Mouse (Mus musculus) CH12.LX (cell line): ENCODE measurements at regions not wholly inside any gene's neighbourhood (a gene's known extent, or its start where the extent isn't known, plus 50 kb on each side); places are given as distances from the start of the nearest gene placed in this dataset.

ENCODE experiments used
- DNase-seq: peaks from one replicate; pipeline ENCODE4 v3.0.0-alpha.2; 2013; ENCODE audit errors: extremely low read depth
- H3K27ac ChIP-seq: 2 replicates; pipeline ENCODE4 v1.5.1; 2012; ENCODE audit warnings: low read depth, mild to moderate bottlenecking, control low read depth, moderate library complexity; ENCODE audit not compliant: insufficient read depth
- H3K27me3 ChIP-seq: replicated peaks from 2 replicates; pipeline ENCODE3; 2012; ENCODE audit warnings: inconsistent platforms
- H3K36me3 ChIP-seq, 2 experiments: replicated peaks in 1 of 2; 2 replicates each; pipeline versions ENCODE3 to v1.6.1; 2012; ENCODE audit warnings: inconsistent platforms in 1 of 2, low read length in 1 of 2, mild to moderate bottlenecking in 1 of 2, mixed read lengths in 1 of 2, moderate library complexity in 1 of 2; ENCODE audit not compliant: control insufficient read depth in 1 of 2, insufficient read depth in 1 of 2
- H3K4me1 ChIP-seq, 2 experiments: 2 replicates each; pipeline ENCODE4 v1.6.1; 2012; ENCODE audit warnings: inconsistent platforms in 1 of 2, moderate library complexity in 1 of 2; ENCODE audit not compliant: insufficient read depth in 2 of 2, control insufficient read depth in 1 of 2
- H3K4me2 ChIP-seq: 2 replicates; pipeline ENCODE4 v1.6.1; 2012; ENCODE audit warnings: low read depth, mild to moderate bottlenecking, control low read depth; ENCODE audit not compliant: poor library complexity, insufficient read depth, severe bottlenecking
- H3K4me3 ChIP-seq, 3 experiments: fragments of 150-350 bp in 1 of 3; sonication (generic) in 1 of 3; replicated peaks in 1 of 3; 2 replicates each; pipeline versions ENCODE3 to v1.5.1; 2011 to 2012; ENCODE audit warnings: low read depth in 2 of 3, low read length in 2 of 3, mild to moderate bottlenecking in 2 of 3, moderate library complexity in 2 of 3, control low read depth in 1 of 3, improper control_type of control experiment in 1 of 3, inconsistent platforms in 1 of 3, mixed read lengths in 1 of 3; ENCODE audit not compliant: poor library complexity in 1 of 3
- H3K79me2 ChIP-seq: replicated peaks from 2 replicates; pipeline ENCODE4 v1.6.1; 2012; ENCODE audit warnings: mild to moderate bottlenecking, moderate library complexity; ENCODE audit not compliant: control insufficient read depth, poor library complexity, insufficient read depth, severe bottlenecking; ENCODE audit errors: extremely low read depth
- H3K9ac ChIP-seq: 2 replicates; pipeline ENCODE4 v1.6.1; 2012; ENCODE audit warnings: low read depth, mild to moderate bottlenecking, control low read depth, moderate library complexity; ENCODE audit not compliant: insufficient read depth
- H3K9me3 ChIP-seq: replicated peaks from 2 replicates; pipeline ENCODE3; 2012; ENCODE audit warnings: low read length, inconsistent platforms, mixed read lengths
- BHLHE40 ChIP-seq: IDR thresholded peaks from 2 replicates; pipeline ENCODE4 v1.6.1; 2011; ENCODE audit warnings: mild to moderate bottlenecking, low read depth, low read length, improper control_type of control experiment
- CTCF ChIP-seq, 2 experiments: IDR thresholded peaks in 1 of 2; conservative IDR thresholded peaks in 1 of 2; 2 replicates each; pipeline ENCODE4 v1.5.1; 2011 to 2012; ENCODE audit warnings: low read depth in 2 of 2, low read length in 2 of 2, improper control_type of control experiment in 1 of 2, inconsistent platforms in 1 of 2, mild to moderate bottlenecking in 1 of 2, moderate library complexity in 1 of 2
- E2F4 ChIP-seq: IDR thresholded peaks from 2 replicates; pipeline ENCODE4 v1.6.1; 2011; ENCODE audit warnings: low read depth, low read length, improper control_type of control experiment; ENCODE audit not compliant: insufficient replicate concordance
- ELF1 ChIP-seq: IDR thresholded peaks from 2 replicates; pipeline ENCODE4 v1.6.1; 2014; ENCODE audit warnings: low read depth, mild to moderate bottlenecking, inconsistent platforms, low read length, improper control_type of control experiment
- EP300 ChIP-seq: IDR thresholded peaks from 2 replicates; pipeline ENCODE4 v1.6.1; 2011; ENCODE audit warnings: low read length, improper control_type of control experiment
- ETS1 ChIP-seq: conservative IDR thresholded peaks from 2 replicates; pipeline ENCODE4 v1.6.1; 2012; ENCODE audit warnings: low read depth, mild to moderate bottlenecking, inconsistent platforms, low read length, improper control_type of control experiment, moderate library complexity
- JUN ChIP-seq: IDR thresholded peaks from 2 replicates; pipeline ENCODE4 v1.6.1; 2011; ENCODE audit warnings: low read depth, mild to moderate bottlenecking, low read length, improper control_type of control experiment, moderate library complexity; ENCODE audit not compliant: insufficient read depth
- JUND ChIP-seq: conservative IDR thresholded peaks from 2 replicates; pipeline ENCODE4 v1.6.1; 2011; ENCODE audit warnings: low read depth, low read length, improper control_type of control experiment
- MAFK ChIP-seq: IDR thresholded peaks from 2 replicates; pipeline ENCODE4 v1.6.1; 2011; ENCODE audit warnings: low read length, improper control_type of control experiment; ENCODE audit not compliant: insufficient replicate concordance
- MAX ChIP-seq: IDR thresholded peaks from 2 replicates; pipeline ENCODE4 v1.6.1; 2011; ENCODE audit warnings: low read length, improper control_type of control experiment
- POLR2AphosphoS2 ChIP-seq: IDR thresholded peaks from 2 replicates; pipeline ENCODE4 v1.6.1; 2011; ENCODE audit warnings: low read depth, low read length, improper control_type of control experiment
- RAD21 ChIP-seq: IDR thresholded peaks from 2 replicates; pipeline ENCODE4 v1.6.1; 2011; ENCODE audit warnings: low read depth, mild to moderate bottlenecking, low read length, improper control_type of control experiment, moderate library complexity
- SMC3 ChIP-seq: IDR thresholded peaks from 2 replicates; pipeline ENCODE4 v1.6.1; 2011; ENCODE audit warnings: low read depth, low read length, improper control_type of control experiment
- TBP ChIP-seq: conservative IDR thresholded peaks from 2 replicates; pipeline ENCODE4 v1.6.1; 2011; ENCODE audit warnings: low read depth, low read length, improper control_type of control experiment
- TCF12 ChIP-seq: IDR thresholded peaks from 2 replicates; pipeline ENCODE4 v1.6.1; 2014; ENCODE audit warnings: low read depth, mild to moderate bottlenecking, inconsistent platforms, low read length, improper control_type of control experiment
- UBTF ChIP-seq: IDR thresholded peaks from 2 replicates; pipeline ENCODE4 v1.6.1; 2012; ENCODE audit warnings: low read depth, mild to moderate bottlenecking, inconsistent platforms, low read length, improper control_type of control experiment, moderate library complexity
- dilution Hi-C: fragments of 300-500 bp; cut with MboI; formaldehyde crosslinking; loops from 2 replicates; pipeline ENCODE4 v1.14.3; 2020; ENCODE audit warnings: low sequenced_read_pairs; ENCODE audit not compliant: extremely low pct_unique_long_range_greater_than_20kb, extremely low pct_ligation_motif_present
- in situ Hi-C: fragments of 300-500 bp; cut with MboI; formaldehyde crosslinking; loops from 3 replicates; pipeline ENCODE4 v1.14.3; 2019; ENCODE audit warnings: low sequenced_read_pairs, low pct_ligation_motif_present, low pct_unique_long_range_greater_than_20kb, mixed read lengths

GRCm38 (mm10) chr11:63791004-63791862 is 130.9 kb downstream of the Hs3st3b1 start:
- H3K9me3 ChIP-seq = no peaks in the 10 kb centered on the region
- in situ Hi-C loops = no loop called here
- H3K4me1 ChIP-seq = peaks cover 0 to 6% of the 10 kb centered on the region in 2 experiments; a peak in 2 of 4 replicates
- dilution Hi-C loops = no loop called here
- no peak for TF ChIP-seq POLR2AphosphoS2
- no peak for TF ChIP-seq TCF12
- no peak for TF ChIP-seq CTCF (conservative IDR thresholded peaks at IDR 0.05 in 1 of 2, IDR thresholded peaks at IDR 0.05 in 1 of 2; ENCODE audit: low read depth in 2 of 2, low read length in 2 of 2)
- TF ChIP-seq BHLHE40 = no peak
- no peak for TF ChIP-seq JUN
- TF ChIP-seq MAX = no peak
- TF ChIP-seq JUND = no peak
- TF ChIP-seq TBP = no peak
- no peak for TF ChIP-seq UBTF
- H3K9ac ChIP-seq = no peak overlapping the region
- peaks cover 3% of the 10 kb centered on the region for H3K27me3 ChIP-seq
- no peaks in the 10 kb centered on the region for H3K79me2 ChIP-seq
- no peaks in the 10 kb centered on the region for H3K36me3 ChIP-seq
- no peak for DNase-seq
- no peak overlapping the region for H3K4me2 ChIP-seq
- no peak overlapping the region for H3K4me3 ChIP-seq
- H3K27ac ChIP-seq = no peak overlapping the region

- in situ Hi-C loops (no loop called here), dilution Hi-C loops (no loop called here)
- peak; percentile 24 for DNase-seq
These were observed 128.2 kb downstream of the Hs3st3b1 start for GRCm38 (mm10) chr11:63793732-63794503.

More at GRCm38 (mm10) chr11:63793732-63794503, 128.2 kb downstream of the Hs3st3b1 start:
- Histone ChIP-seq H3K27me3 (peaks cover 3% of the 10 kb centered on the region), H3K79me2 (no peaks in the 10 kb centered on the region), H3K4me3 (no peak overlapping the region), H3K27ac (no peak overlapping the region), H3K4me1 (peaks cover 0 to 6% of the 10 kb centered on the region in 2 experiments; a peak in 2 of 4 replicates), H3K9ac (no peak overlapping the region), H3K4me2 (no peak overlapping the region), H3K36me3 (no peaks in the 10 kb centered on the region), H3K9me3 (no peaks in the 10 kb centered on the region)
- no peak for TF ChIP-seq EP300
- TF ChIP-seq RAD21 = peak; percentile 46
- TF ChIP-seq CTCF (conservative IDR thresholded peaks at IDR 0.05 in 1 of 2, IDR thresholded peaks at IDR 0.05 in 1 of 2; ENCODE audit: low read depth in 2 of 2, low read length in 2 of 2) = peak; percentile 9 to 65; a peak in 2 of 4 replicates
- TF ChIP-seq ETS1 = no peak
- TF ChIP-seq MAFK = 0 out of 2 replicates have a peak, but pooled peaks have one; percentile 17
- no peak for TF ChIP-seq ELF1
- peak; percentile 57 for TF ChIP-seq SMC3
- no peak for TF ChIP-seq JUND
- TF ChIP-seq E2F4 = no peak
